Mouse (Mus musculus) small intestine, adult 2 months (tissue): ENCODE results near the gene Rictor.

ENCODE experiments used
- CTCF ChIP-seq: fragments of 200-500 bp; IDR thresholded peaks from 2 replicates; pipeline ENCODE4 v1.5.1; 2012; ENCODE audit warnings: low read depth, mild to moderate bottlenecking, control low read depth, inconsistent platforms, low read length, moderate library complexity, mixed read lengths; ENCODE audit not compliant: insufficient replicate concordance, insufficient read length; ENCODE audit errors: extremely low read depth
- POLR2A ChIP-seq: fragments of 200-500 bp; IDR thresholded peaks from 2 replicates; pipeline ENCODE4 v1.6.1; 2012; ENCODE audit warnings: low read depth, mild to moderate bottlenecking, control low read depth, inconsistent platforms, low read length, moderate library complexity

DNA sequence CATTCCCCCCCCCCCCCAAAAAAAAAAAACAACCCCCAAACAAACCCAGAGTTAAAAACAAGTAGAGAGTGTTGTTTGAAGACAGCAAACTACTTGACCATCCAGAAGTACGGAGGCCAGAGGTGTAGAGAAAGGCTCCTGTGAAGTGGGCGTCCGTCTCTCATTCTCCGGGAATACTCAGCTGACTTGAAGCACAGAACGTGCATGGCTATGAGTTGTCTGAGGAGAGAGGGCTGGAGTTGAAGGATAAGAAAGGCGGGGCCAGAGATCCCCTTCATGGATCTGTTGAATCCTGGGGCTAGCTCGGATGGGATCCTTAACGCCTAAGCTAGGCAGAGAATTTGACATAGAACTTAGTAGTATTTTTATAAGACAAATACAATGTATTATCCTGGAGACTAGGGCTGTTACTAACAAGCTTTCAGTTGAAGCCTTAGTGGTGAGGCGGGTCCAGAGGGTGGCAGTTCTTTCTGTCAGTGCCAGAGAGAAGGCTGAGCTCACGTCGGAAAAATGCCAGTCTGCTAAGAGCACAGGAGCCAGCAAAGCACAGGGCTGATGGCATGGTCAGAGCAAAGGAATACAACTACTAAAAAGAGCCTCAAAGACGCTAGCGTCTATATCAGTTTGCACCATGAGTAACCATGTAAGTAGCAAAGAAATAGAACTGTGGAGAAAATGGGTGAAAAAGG lies 34.3 kb downstream of the Rictor start:
- TF ChIP-seq POLR2A = no peak
- TF ChIP-seq CTCF = no peak
